Mouse (Mus musculus) midbrain, embryonic 13.5 days (tissue): ENCODE results near the gene Cercam. TPM values are rescaled to one million over a fixed set of nuclear protein-coding genes. Genes with fewer than 3 reads are reported as not detected.

ENCODE experiments used
- ATAC-seq: fragments of 200-750 bp; cut with Nextera tagmentation; 2 replicates; pipeline ENCODE4 v1.8.0; 2017; ENCODE audit warnings: mild to moderate bottlenecking, moderate TSS enrichment, moderate library complexity
- H3K27ac ChIP-seq: fragments of 300-500 bp; sonication (generic); 2 replicates; pipeline ENCODE4 v1.5.1; 2015; ENCODE audit warnings: inconsistent platforms, mild to moderate bottlenecking, moderate library complexity
- H3K27me3 ChIP-seq: fragments of 300-500 bp; sonication (generic); 2 replicates; pipeline ENCODE4 v1.6.1; 2015; ENCODE audit warnings: mild to moderate bottlenecking, inconsistent platforms
- H3K36me3 ChIP-seq: fragments of 300-500 bp; sonication (generic); 2 replicates; pipeline ENCODE4 v1.6.1; 2015; ENCODE audit warnings: mild to moderate bottlenecking, inconsistent platforms
- H3K4me1 ChIP-seq: fragments of 300-500 bp; sonication (generic); replicated peaks from 2 replicates; pipeline ENCODE4 v1.6.1; 2015; ENCODE audit warnings: inconsistent platforms
- H3K4me2 ChIP-seq: fragments of 300-500 bp; sonication (generic); replicated peaks from 2 replicates; pipeline ENCODE4 v1.6.1; 2015; ENCODE audit warnings: moderate library complexity, mild to moderate bottlenecking, inconsistent platforms
- H3K4me3 ChIP-seq: fragments of 300-500 bp; sonication (generic); replicated peaks from 2 replicates; pipeline ENCODE4 v1.5.1; 2015; ENCODE audit warnings: mild to moderate bottlenecking, inconsistent platforms
- H3K9ac ChIP-seq: fragments of 300-500 bp; sonication (generic); replicated peaks from 2 replicates; pipeline ENCODE4 v1.6.1; 2015; ENCODE audit warnings: mild to moderate bottlenecking, inconsistent platforms
- H3K9me3 ChIP-seq: fragments of 300-500 bp; sonication (generic); 2 replicates; pipeline ENCODE4 v1.6.1; 2016; ENCODE audit warnings: mild to moderate bottlenecking, inconsistent platforms
- WGBS: fragments of 180-500 bp; shearing (Covaris S2); methylation state at CpG from one replicate; pipeline ENCODE4 v1.1.7; 2015; 5-methylcytosine and 5-hydroxymethylcytosine counted together
- polyA plus RNA-seq: library from polyadenylated mRNA; unstranded; fragments of >200 nt; fragmentation: Nextera tagmentation; extraction: Ambion mirVana; gene quantifications from 2 replicates; pipeline ENCODE4 v1.2.1, GENCODE M21; 2015

Gene Cercam
- polyA plus RNA-seq, result 14.6 and 20.7 TPM in 2 replicates

DNA sequence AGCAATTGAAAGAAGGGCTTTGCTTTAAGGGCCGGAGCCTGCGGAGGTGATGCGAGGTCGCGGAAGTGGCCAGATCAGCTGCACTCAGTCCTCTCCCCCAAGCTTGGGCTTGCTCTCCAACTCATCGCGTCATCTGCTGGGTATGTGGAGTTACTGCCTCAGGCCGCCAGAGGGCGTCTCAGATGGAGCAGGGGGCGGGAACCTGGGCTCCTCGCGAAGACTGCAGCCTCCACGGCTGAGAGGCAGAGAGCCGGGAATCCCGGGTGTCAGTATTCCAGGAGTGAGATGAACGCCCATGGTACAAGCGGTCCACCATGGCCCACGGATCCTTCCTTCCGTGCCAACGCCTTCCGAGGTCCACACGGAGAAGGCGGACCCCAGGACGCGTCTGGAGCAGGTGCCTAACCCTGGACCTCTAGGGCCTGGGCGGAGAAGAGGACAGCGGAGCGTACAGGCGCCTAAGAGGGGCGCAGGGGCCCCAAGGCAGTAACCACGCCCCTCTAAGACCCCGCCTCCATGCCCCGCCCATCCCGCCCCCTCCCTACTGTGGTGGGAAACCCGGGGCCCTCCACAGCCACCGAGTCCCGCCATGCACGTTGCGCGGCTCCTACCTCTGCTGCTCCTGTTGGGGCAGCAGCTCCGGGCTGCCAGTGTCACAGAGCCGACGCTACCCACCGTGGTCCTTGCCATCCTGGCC, at the start of gene Cercam:
Gene Cercam, plus strand, starts transcription at position 216 of the 697 bp plus-strand sequence.
- Histone ChIP-seq H3K4me1 (peaks cover 19% of the 10 kb centered on the region), H3K9me3 (no peaks in the 10 kb centered on the region), H3K27ac (peak within 1 kb of the TSS; percentile 59), H3K4me3 (peak within 1 kb of the TSS; percentile 47), H3K4me2 (peak within 1 kb of the TSS; percentile 75), H3K27me3 (no peaks in the 10 kb centered on the region), H3K9ac (peak within 1 kb of the TSS; percentile 69), H3K36me3 (peaks cover 15% of the 10 kb centered on the region)
- WGBS, result 0% methylated on average over 42 of the region's 44 CpGs
- peak; percentile 91 for ATAC-seq

- no peak overlapping the region for H3K4me3 ChIP-seq
- H3K36me3 ChIP-seq, result peaks cover 27% of the 10 kb centered on the region
- ATAC-seq, result no peak
- no peak overlapping the region for H3K9ac ChIP-seq
- no peaks in the 10 kb centered on the region for H3K27me3 ChIP-seq
- WGBS, result 2% methylated on average over 2 of the region's 2 CpGs
- H3K27ac ChIP-seq, result peak overlapping the region; percentile 95
- H3K4me1 ChIP-seq, result peaks cover 28% of the 10 kb centered on the region
- H3K4me2 ChIP-seq, result peak overlapping the region; percentile 60
- no peaks in the 10 kb centered on the region for H3K9me3 ChIP-seq
Observed at GRCm38 (mm10) chr2:29819363-29819762, 49.6 kb upstream of the Cercam start.

DNA sequence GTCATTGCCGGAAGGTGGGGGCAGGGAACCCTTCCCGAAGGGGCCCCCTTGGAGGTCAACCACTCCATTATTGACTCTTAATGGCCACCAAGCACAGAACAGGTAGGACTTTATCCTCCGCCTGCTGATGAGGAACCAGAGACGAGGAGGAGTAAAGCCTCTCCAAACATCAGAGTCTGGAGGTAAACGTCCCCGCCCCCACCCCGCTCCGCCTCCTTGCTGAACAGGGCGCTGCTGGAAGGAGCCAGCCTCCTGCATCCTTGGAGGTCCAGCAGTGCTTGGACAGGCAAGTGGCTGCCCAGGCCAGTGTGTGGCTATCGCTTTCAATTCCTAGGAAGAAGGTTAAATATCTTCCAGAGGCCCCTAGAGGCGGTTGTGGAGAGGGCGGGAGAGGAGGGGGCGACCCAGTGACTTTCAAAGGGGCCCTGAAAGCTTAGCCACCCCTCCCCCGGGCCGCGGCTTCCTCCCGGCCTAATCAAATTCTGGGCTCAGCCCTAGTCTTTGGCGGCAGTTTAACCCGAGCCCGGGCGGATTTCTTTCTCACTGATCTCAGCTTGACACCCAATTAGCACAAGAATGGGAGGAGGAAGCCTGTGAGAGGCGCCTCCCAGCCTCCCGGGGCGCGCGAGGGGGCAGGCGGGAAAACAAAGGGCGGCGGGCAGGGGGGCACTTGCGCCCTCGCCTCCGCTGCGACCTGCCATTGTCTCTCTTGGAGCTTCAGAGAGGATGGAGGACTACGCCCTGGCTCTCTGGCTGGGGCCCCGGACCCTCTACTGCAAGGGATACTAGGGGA, 48.7 kb upstream of the Cercam start, which contains the start of gene Urm1:
Gene Urm1, plus strand, starts transcription at position 51 of the 793 bp plus-strand sequence.
- under 1% methylated on average over 35 of the region's 35 CpGs for WGBS
- Histone ChIP-seq H3K4me3 (peak within 1 kb of the TSS; percentile 35), H3K4me2 (peak within 1 kb of the TSS; percentile 60), H3K9ac (peak within 1 kb of the TSS; percentile 73), H3K4me1 (peaks cover 28% of the 10 kb centered on the region), H3K27me3 (no peaks in the 10 kb centered on the region), H3K27ac (peak within 1 kb of the TSS; percentile 95), H3K36me3 (peaks cover 19% of the 10 kb centered on the region), H3K9me3 (no peaks in the 10 kb centered on the region)
- ATAC-seq, result peak; percentile 85

DNA sequence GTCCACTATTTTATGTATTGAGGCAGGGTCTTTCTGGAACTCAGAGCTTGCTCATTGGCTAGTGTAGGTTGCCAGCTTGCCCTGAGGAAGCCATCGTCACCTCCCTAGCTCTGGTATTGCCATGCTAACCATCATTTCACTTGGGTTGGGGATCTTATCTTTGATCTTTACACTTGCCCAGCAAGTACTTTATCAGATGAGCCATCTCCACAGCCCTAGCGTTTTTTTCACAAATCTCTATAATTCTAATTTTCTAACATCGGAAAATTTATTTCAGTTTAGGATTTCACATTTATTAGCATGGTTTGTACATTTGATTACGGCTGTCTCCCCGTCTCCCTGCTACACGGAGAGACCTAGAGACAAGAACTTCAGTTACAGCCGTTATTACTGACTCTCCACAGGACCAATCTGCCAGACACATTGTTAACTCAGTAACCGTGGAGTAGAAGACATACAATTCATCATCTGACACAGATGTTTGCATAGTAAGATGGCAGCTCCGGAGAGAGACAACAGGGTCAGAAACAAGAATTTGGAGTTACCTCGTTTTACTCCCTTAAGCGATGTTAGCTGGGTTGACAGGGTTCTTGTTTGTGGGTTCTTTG, 42.5 kb upstream of the Cercam start:
- WGBS, result 14% methylated on average over 11 of the region's 11 CpGs
- H3K36me3 ChIP-seq, result no peaks in the 10 kb centered on the region
- H3K9ac ChIP-seq, result peak overlapping the region; percentile 78
- peak overlapping the region; percentile 95 for H3K27ac ChIP-seq
- peaks cover 20% of the 10 kb centered on the region for H3K4me1 ChIP-seq
- H3K4me2 ChIP-seq, result peak overlapping the region; percentile 63
- H3K27me3 ChIP-seq, result no peaks in the 10 kb centered on the region
- peak overlapping the region; percentile 76 for H3K4me3 ChIP-seq
- no peaks in the 10 kb centered on the region for H3K9me3 ChIP-seq
- peak; percentile 31 for ATAC-seq

- H3K4me2 ChIP-seq, result peak overlapping the region; percentile 86
- under 1% methylated on average over 48 of the region's 48 CpGs for WGBS
- peak overlapping the region; percentile 76 for H3K4me3 ChIP-seq
- no peaks in the 10 kb centered on the region for H3K36me3 ChIP-seq
- H3K4me1 ChIP-seq, result peaks cover 20% of the 10 kb centered on the region
- peak; percentile 97 for ATAC-seq
- H3K27me3 ChIP-seq, result no peaks in the 10 kb centered on the region
- H3K9me3 ChIP-seq, result no peaks in the 10 kb centered on the region
- H3K9ac ChIP-seq, result peak overlapping the region; percentile 78
- peak overlapping the region; percentile 95 for H3K27ac ChIP-seq
Observed at GRCm38 (mm10) chr2:29826926-29827708, 41.8 kb upstream of the Cercam start.

GRCm38 (mm10) chr2:29827709-29828024, 41.3 kb upstream of the Cercam start:
- ATAC-seq, result peak; percentile 12; the same call in 1 of the 2 replicates
- H3K36me3 ChIP-seq, result peaks cover 3% of the 10 kb centered on the region
- H3K27me3 ChIP-seq, result no peaks in the 10 kb centered on the region
- peaks cover 20% of the 10 kb centered on the region for H3K4me1 ChIP-seq
- WGBS, result 5% methylated on average over 12 of the region's 12 CpGs
- H3K27ac ChIP-seq, result 0 out of 2 replicates have a peak overlapping the region, but pooled peaks have one; percentile 65
- peak overlapping the region; percentile 86 for H3K4me2 ChIP-seq
- peak overlapping the region; percentile 76 for H3K4me3 ChIP-seq
- peak overlapping the region; percentile 77 for H3K9ac ChIP-seq
- H3K9me3 ChIP-seq, result no peaks in the 10 kb centered on the region

DNA sequence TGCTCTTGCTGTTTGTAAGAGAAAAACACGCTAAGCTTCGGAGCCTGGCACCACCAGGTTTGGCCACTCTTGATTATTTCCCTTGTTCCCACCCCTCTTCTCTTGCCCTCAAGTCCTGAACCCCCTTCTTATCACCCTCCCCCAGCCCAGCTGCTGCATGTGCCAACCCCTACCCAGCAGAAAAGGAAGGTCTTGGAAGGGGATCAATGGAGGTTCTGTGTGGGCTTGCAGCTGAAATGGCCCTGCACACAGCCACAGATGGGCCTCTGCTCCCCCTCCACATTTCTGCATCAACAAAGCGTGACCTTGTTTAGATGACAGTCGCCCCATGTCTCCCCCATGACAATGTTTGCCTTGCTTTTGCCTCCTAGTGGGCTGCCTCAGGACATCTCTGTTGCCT, 37.9 kb upstream of the Cercam start:
- Histone ChIP-seq H3K36me3 (peaks cover 14% of the 10 kb centered on the region), H3K27ac (no peak overlapping the region), H3K4me1 (peaks cover 36% of the 10 kb centered on the region), H3K4me3 (no peak overlapping the region), H3K4me2 (no peak overlapping the region), H3K9ac (no peak overlapping the region; the same call in 1 of the 2 replicates), H3K27me3 (no peaks in the 10 kb centered on the region), H3K9me3 (no peaks in the 10 kb centered on the region)
- no peak for ATAC-seq
- WGBS, result 87% methylated on average over 4 of the region's 4 CpGs

GRCm38 (mm10) chr2:29833796-29834195, 35.2 kb upstream of the Cercam start:
- Histone ChIP-seq H3K4me3 (no peak overlapping the region), H3K4me2 (no peak overlapping the region), H3K36me3 (peaks cover 14% of the 10 kb centered on the region), H3K4me1 (peaks cover 33% of the 10 kb centered on the region), H3K27me3 (no peaks in the 10 kb centered on the region), H3K9ac (no peak overlapping the region), H3K9me3 (no peaks in the 10 kb centered on the region), H3K27ac (no peak overlapping the region)
- ATAC-seq, result no peak
- 98% methylated on average over 5 of the region's 5 CpGs for WGBS

DNA sequence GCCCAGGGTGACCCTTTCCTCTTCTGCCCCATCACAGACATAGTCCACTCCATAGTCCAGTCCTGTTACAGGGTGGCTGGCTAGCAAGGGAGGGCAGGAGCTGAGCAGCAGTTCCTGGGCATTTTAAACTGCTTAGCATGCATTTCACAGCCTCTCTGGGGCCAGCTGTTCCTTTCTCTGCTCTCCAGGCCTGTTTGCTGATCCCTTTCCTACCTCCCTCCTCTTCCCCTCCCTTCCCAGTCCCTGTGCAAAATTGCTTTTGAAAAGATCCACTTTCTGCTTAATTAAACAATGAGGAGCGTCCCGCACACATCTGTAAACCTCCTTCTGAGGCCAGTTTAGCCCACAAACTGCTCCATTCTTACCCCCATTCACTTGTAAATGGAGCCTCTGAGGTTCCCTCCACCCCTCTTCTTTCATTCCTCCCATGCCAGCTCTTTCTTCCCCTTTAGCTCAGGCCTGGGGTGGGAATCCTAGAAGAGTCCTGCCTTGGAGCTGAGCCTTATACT, 33.5 kb upstream of the Cercam start:
- Histone ChIP-seq H3K27ac (peak overlapping the region; percentile 89), H3K4me3 (no peak overlapping the region), H3K9ac (peak overlapping the region; percentile 33), H3K27me3 (no peaks in the 10 kb centered on the region), H3K4me1 (peaks cover 48% of the 10 kb centered on the region), H3K4me2 (peak overlapping the region; percentile 19), H3K9me3 (no peaks in the 10 kb centered on the region), H3K36me3 (peaks cover 14% of the 10 kb centered on the region)
- 8% methylated on average over 2 of the region's 2 CpGs for WGBS
- ATAC-seq, result peak; percentile 51

DNA sequence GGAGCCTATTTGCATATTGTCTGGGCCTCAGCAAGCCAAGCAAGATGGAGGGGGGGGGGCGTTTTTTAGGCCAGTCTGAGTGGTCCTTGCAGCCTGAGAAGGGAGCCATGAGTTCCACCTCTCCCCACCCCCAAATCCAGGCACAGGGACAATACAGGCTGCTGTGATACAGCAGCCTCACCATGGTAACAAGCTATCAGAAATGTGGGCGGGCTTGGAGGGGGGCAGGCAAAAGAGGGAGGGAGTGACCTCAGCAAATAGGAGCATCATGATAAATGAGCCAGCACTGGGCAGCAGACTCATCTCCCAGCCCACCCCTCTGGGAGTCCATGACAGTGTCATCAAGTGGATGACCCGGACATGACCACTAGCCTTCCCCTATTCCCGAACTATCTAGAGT, 29.5 kb upstream of the Cercam start:
- Histone ChIP-seq H3K36me3 (peaks cover 21% of the 10 kb centered on the region), H3K9ac (peak overlapping the region; percentile 4; the same call in 1 of the 2 replicates), H3K27me3 (peaks cover 8% of the 10 kb centered on the region; the same call in 1 of the 2 replicates), H3K4me2 (no peak overlapping the region), H3K4me1 (peaks cover 75% of the 10 kb centered on the region), H3K4me3 (no peak overlapping the region), H3K9me3 (no peaks in the 10 kb centered on the region), H3K27ac (peak overlapping the region; percentile 87)
- 13% methylated on average over 4 of the region's 4 CpGs for WGBS
- ATAC-seq, result peak; percentile 84
